Mouse (Mus musculus) midbrain, embryonic 11.5 days (tissue): ENCODE data around the gene Pdzd2. TPM values are rescaled to one million over a fixed set of nuclear protein-coding genes. Genes with fewer than 3 reads are reported as not detected.

ENCODE experiments used
- ATAC-seq: fragments of 200-750 bp; cut with Nextera tagmentation; 2 replicates; pipeline ENCODE4 v1.8.0; 2017; ENCODE audit warnings: moderate TSS enrichment, moderate library complexity; ENCODE audit not compliant: low FRiP score
- DNase-seq: peaks from one replicate; pipeline ENCODE4 v3.0.0; 2015; ENCODE audit warnings: low spot score; ENCODE audit errors: missing footprints
- H3K27ac ChIP-seq: fragments of 300-500 bp; sonication (generic); 2 replicates; pipeline ENCODE4 v1.5.1; 2014; ENCODE audit warnings: low read depth, low read length
- H3K27me3 ChIP-seq: fragments of 300-500 bp; sonication (generic); 2 replicates; pipeline ENCODE4 v1.6.1; 2014; ENCODE audit warnings: mild to moderate bottlenecking, low read length, moderate library complexity, mixed read lengths; ENCODE audit not compliant: control insufficient read depth, insufficient read depth
- H3K36me3 ChIP-seq: fragments of 300-500 bp; sonication (generic); 2 replicates; pipeline ENCODE4 v1.6.1; 2014; ENCODE audit warnings: mild to moderate bottlenecking, low read length, moderate library complexity, mixed read lengths; ENCODE audit not compliant: control insufficient read depth, insufficient read depth
- H3K4me1 ChIP-seq: fragments of 300-500 bp; sonication (generic); 2 replicates; pipeline ENCODE4 v1.6.1; 2014; ENCODE audit warnings: low read length; ENCODE audit not compliant: control insufficient read depth, insufficient read depth
- H3K4me2 ChIP-seq: fragments of 300-500 bp; sonication (generic); 2 replicates; pipeline ENCODE4 v1.6.1; 2014; ENCODE audit warnings: mild to moderate bottlenecking, moderate library complexity
- H3K4me3 ChIP-seq: fragments of 300-500 bp; sonication (generic); 2 replicates; pipeline ENCODE4 v1.5.1; 2014; ENCODE audit warnings: low read depth, low read length
- H3K9ac ChIP-seq: fragments of 300-500 bp; sonication (generic); 2 replicates; pipeline ENCODE4 v1.6.1; 2014; ENCODE audit warnings: low read length
- H3K9me3 ChIP-seq: fragments of 300-500 bp; sonication (generic); 2 replicates; pipeline ENCODE4 v1.6.1; 2016; ENCODE audit warnings: low read length; ENCODE audit not compliant: control insufficient read depth
- WGBS: fragments of 180-500 bp; shearing (Covaris S2); extraction: QIAGEN DNeasy Blood & Tissue Kit; methylation state at CpG from one replicate; pipeline ENCODE4 v1.1.7; 2014; 5-methylcytosine and 5-hydroxymethylcytosine counted together
- polyA plus RNA-seq: library from polyadenylated mRNA; unstranded; fragments of >200 nt; fragmentation: Nextera tagmentation; extraction: Ambion mirVana; gene quantifications from 2 replicates; pipeline ENCODE4 v1.2.1, GENCODE M21; 2014

Gene Pdzd2
- polyA plus RNA-seq, 1 experiment from 2014 or later = 5.2 TPM

DNA sequence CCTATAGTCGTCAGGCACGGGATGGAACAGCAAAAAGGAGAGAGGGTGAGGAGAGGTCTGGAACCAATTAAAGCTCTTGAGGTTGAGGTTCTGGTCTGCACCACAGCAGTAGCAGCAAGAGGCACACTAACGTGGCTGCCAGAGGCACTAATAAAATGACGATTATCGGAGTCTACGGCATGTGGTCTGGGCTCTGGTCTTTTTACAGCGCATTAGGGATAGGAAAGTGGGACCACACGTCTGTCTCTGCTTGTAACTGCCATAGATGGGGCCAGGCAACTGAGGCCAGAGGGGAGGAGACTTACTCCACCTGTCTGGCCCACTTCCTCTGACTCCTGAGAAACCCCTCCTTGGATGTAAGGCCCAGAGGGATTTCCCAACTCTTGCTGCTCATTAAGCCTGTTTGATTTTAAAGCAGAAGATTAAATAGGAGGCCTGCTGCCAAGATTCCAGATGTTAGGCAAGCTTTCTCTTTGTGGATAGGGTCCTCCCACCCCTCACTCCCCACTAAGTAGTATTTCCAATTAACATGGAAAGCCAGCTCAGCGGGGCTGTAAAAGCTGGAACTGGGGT is 224.4 kb downstream of the Pdzd2 start:
- ATAC-seq = no peak

GRCm38 (mm10) chr15:12513526-12513925 is 226.2 kb downstream of the Pdzd2 start:
- Histone ChIP-seq H3K27ac (no peak overlapping the region), H3K36me3 (no peaks in the 10 kb centered on the region), H3K9ac (no peak overlapping the region), H3K4me1 (peaks cover 4% of the 10 kb centered on the region; the same call in 1 of the 2 replicates), H3K4me2 (no peak overlapping the region), H3K9me3 (no peaks in the 10 kb centered on the region), H3K27me3 (no peaks in the 10 kb centered on the region), H3K4me3 (no peak overlapping the region)
- ATAC-seq = no peak
- 82% methylated on average over 9 of the region's 9 CpGs for WGBS
- DNase-seq = no peak

More for the DNA sequence above, 224.4 kb downstream of the Pdzd2 start:
- H3K27ac ChIP-seq = no peak overlapping the region
- no peak overlapping the region for H3K9ac ChIP-seq
- no peaks in the 10 kb centered on the region for H3K9me3 ChIP-seq
- WGBS = 64% methylated on average over 9 of the region's 9 CpGs
- no peak for DNase-seq
- no peak overlapping the region for H3K4me3 ChIP-seq
- peaks cover 4% of the 10 kb centered on the region; the same call in 1 of the 2 replicates for H3K4me1 ChIP-seq
- H3K4me2 ChIP-seq = no peak overlapping the region
- no peaks in the 10 kb centered on the region for H3K36me3 ChIP-seq
- no peaks in the 10 kb centered on the region for H3K27me3 ChIP-seq

GRCm38 (mm10) chr15:12508765-12509377 is 230.9 kb downstream of the Pdzd2 start:
- Histone ChIP-seq H3K9ac (no peak overlapping the region), H3K36me3 (no peaks in the 10 kb centered on the region), H3K4me2 (no peak overlapping the region), H3K4me3 (no peak overlapping the region), H3K27ac (no peak overlapping the region), H3K9me3 (no peaks in the 10 kb centered on the region), H3K4me1 (peaks cover 12% of the 10 kb centered on the region), H3K27me3 (no peaks in the 10 kb centered on the region)
- ATAC-seq (no peak), DNase-seq (no peak)
- 92% methylated on average over 10 of the region's 10 CpGs for WGBS

GRCm38 (mm10) chr15:12507523-12507922 is 232.2 kb downstream of the Pdzd2 start:
- Histone ChIP-seq H3K36me3 (no peaks in the 10 kb centered on the region), H3K4me2 (no peak overlapping the region), H3K27me3 (no peaks in the 10 kb centered on the region), H3K4me3 (no peak overlapping the region), H3K4me1 (peaks cover 12% of the 10 kb centered on the region), H3K27ac (no peak overlapping the region), H3K9me3 (no peaks in the 10 kb centered on the region), H3K9ac (no peak overlapping the region)
- DNase-seq = no peak
- WGBS = 78% methylated on average over 4 of the region's 4 CpGs
- no peak for ATAC-seq

GRCm38 (mm10) chr15:12506514-12506913 is 233.2 kb downstream of the Pdzd2 start:
- H3K4me1 ChIP-seq = peaks cover 16% of the 10 kb centered on the region
- H3K9ac ChIP-seq = no peak overlapping the region
- H3K27ac ChIP-seq = no peak overlapping the region
- 83% methylated on average over 10 of the region's 10 CpGs for WGBS
- H3K4me2 ChIP-seq = no peak overlapping the region
- H3K4me3 ChIP-seq = no peak overlapping the region
- H3K9me3 ChIP-seq = no peaks in the 10 kb centered on the region
- no peaks in the 10 kb centered on the region for H3K36me3 ChIP-seq
- no peak; the same call in 1 of the 2 replicates for ATAC-seq
- H3K27me3 ChIP-seq = no peaks in the 10 kb centered on the region
- DNase-seq = no peak

DNA sequence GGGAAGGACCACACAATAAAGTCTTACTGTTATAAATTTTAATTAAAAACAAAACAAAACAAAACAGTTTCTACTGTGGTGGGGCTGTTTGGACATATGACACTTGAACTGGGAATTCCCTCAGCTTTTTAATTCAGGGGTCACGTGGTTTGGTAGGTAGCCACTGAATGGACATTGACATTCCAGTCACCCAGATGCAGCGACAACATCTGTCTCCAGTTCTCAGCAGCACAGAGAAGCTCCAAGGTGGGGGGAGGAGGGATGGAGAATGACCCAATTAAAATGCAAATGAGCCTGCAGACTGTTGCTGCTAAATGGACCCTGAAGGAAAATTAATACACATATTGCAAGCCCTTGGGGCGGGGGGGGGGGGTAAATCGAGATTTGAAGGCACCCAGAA is 233.6 kb downstream of the Pdzd2 start:
- WGBS = 51% methylated on average over 4 of the region's 4 CpGs
- H3K4me2 ChIP-seq = no peak overlapping the region

GRCm38 (mm10) chr15:12505556-12505955 is 234.2 kb downstream of the Pdzd2 start:
- no peak for DNase-seq
- peaks cover 21% of the 10 kb centered on the region for H3K4me1 ChIP-seq
- H3K4me2 ChIP-seq = no peak overlapping the region
- H3K27ac ChIP-seq = no peak overlapping the region
- no peak overlapping the region for H3K4me3 ChIP-seq
- H3K9me3 ChIP-seq = no peaks in the 10 kb centered on the region
- no peak overlapping the region for H3K9ac ChIP-seq
- WGBS = 70% methylated on average over 11 of the region's 11 CpGs
- no peaks in the 10 kb centered on the region for H3K36me3 ChIP-seq
- ATAC-seq = peak; percentile 45
- no peaks in the 10 kb centered on the region for H3K27me3 ChIP-seq

More for the DNA sequence above, 233.6 kb downstream of the Pdzd2 start:
- Histone ChIP-seq H3K4me1 (peaks cover 16% of the 10 kb centered on the region), H3K27me3 (no peaks in the 10 kb centered on the region), H3K4me3 (no peak overlapping the region), H3K9me3 (no peaks in the 10 kb centered on the region), H3K27ac (no peak overlapping the region), H3K36me3 (no peaks in the 10 kb centered on the region), H3K9ac (no peak overlapping the region)
- DNase-seq (no peak), ATAC-seq (peak; percentile 73)

DNA sequence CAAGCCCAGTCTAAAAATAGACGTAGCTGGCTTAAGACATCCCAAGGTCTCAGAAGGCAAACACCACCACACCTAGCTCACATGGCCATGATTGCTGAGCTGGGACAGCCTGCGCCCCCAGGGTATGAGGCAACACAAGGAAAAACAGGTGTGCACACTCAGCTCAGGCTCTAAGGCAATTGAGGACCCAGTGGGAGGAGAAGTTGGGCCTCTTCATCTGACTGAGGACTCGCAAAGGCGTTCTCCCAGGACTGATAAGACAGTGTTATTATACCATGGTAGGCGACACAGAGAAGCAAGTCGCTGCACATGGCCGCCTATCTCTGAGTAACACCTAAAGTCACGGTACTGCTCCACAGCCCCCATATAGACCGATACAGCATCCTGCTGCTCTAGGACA is 235.8 kb downstream of the Pdzd2 start:
- Histone ChIP-seq H3K4me2 (no peak overlapping the region), H3K36me3 (no peaks in the 10 kb centered on the region), H3K9me3 (no peaks in the 10 kb centered on the region), H3K27ac (no peak overlapping the region), H3K4me1 (peaks cover 23% of the 10 kb centered on the region), H3K9ac (no peak overlapping the region), H3K4me3 (no peak overlapping the region), H3K27me3 (no peaks in the 10 kb centered on the region)
- WGBS = 88% methylated on average over 9 of the region's 9 CpGs
- DNase-seq (no peak), ATAC-seq (no peak)

GRCm38 (mm10) chr15:12501924-12502548 is 237.7 kb downstream of the Pdzd2 start:
- ATAC-seq = peak; percentile 59; the same call in 1 of the 2 replicates
- 53% methylated on average over 13 of the region's 13 CpGs for whole genome bisulfite sequencing
- Histone ChIP-seq H3K4me3 (no peak overlapping the region), H3K4me2 (no peak overlapping the region), H3K27me3 (no peaks in the 10 kb centered on the region), H3K9ac (no peak overlapping the region), H3K9me3 (no peaks in the 10 kb centered on the region), H3K27ac (no peak overlapping the region), H3K36me3 (no peaks in the 10 kb centered on the region), H3K4me1 (peaks cover 23% of the 10 kb centered on the region)
- DNase-seq = peak; percentile 90
